Mouse (Mus musculus) heart, postnatal 0 days (tissue): ENCODE measurements around the gene Hspb1.

Source experiments
- CTCF ChIP-seq: IDR thresholded peaks from 2 replicates; pipeline ENCODE4 v1.5.1; 2016; ENCODE audit warnings: antibody characterized with exemption, control low read depth, low read depth
- EP300 ChIP-seq: IDR thresholded peaks from 2 replicates; pipeline ENCODE4 v1.6.1; 2016; ENCODE audit warnings: antibody characterized with exemption, low read depth

- TF ChIP-seq CTCF (no peak), EP300 (no peak)
These were observed 41.9 kb upstream of the Hspb1 start for GRCm38 (mm10) chr5:135845676-135846320.
